Mouse (Mus musculus): ENCODE results near the gene Gm20683.

DNA sequence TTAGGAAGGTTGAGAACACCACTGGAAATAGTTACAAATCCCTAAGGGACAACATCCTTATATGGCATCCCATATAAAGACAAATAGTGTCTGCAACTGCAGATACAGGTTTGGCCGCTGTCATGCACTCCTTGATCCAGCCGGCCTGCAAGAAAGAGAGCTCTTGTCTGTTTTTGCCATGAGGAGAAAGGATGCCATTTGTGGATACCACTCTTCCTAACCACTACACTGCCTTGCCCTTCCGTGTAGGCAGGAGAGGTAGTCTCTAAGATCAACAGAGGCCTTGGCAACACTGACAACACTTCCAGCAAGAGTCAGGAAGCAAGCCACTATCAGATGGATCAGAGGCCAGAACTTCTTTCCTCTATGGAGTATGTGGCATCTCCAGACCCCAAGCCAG, 55.3 kb downstream of the Gm20683 start, which contains the start of gene Ccdc78:
- TF ChIP-seq POLR2A (IDR thresholded peaks at IDR 0.05; ENCODE audit: borderline replicate concordance, control insufficient read depth, low read depth, low read length) (no peak), CTCF (IDR thresholded peaks at IDR 0.05; ENCODE audit: control insufficient read depth, insufficient read depth, low read length) (no peak)
